Mouse (Mus musculus) lung, embryonic 14.5 days (tissue): ENCODE results near the gene Efr3b. TPM values are rescaled to one million over a fixed set of nuclear protein-coding genes. Genes with fewer than 3 reads are reported as not detected.
A peak's percentile ranks its signal among the peaks of the same experiment; 100 is the strongest.

Experiments
- ATAC-seq: fragments of 200-750 bp; cut with Nextera tagmentation; 2 replicates; pipeline ENCODE4 v1.8.0; 2017; ENCODE audit warnings: mild to moderate bottlenecking, moderate TSS enrichment, moderate library complexity; ENCODE audit not compliant: insufficient read depth
- DNase-seq: peaks from one replicate; pipeline ENCODE4 v3.0.0-alpha.2; 2015
- H3K27ac ChIP-seq: fragments of 300-500 bp; sonication (generic); 2 replicates; pipeline ENCODE4 v1.5.1; 2014; ENCODE audit warnings: low read depth, mild to moderate bottlenecking, moderate library complexity
- H3K27me3 ChIP-seq: fragments of 300-500 bp; sonication (generic); 2 replicates; pipeline ENCODE4 v1.6.1; 2014; ENCODE audit warnings: low read length, control low read depth; ENCODE audit not compliant: insufficient read depth
- H3K36me3 ChIP-seq: fragments of 300-500 bp; sonication (generic); 2 replicates; pipeline ENCODE4 v1.6.1; 2014; ENCODE audit warnings: control low read depth; ENCODE audit not compliant: insufficient read depth
- H3K4me1 ChIP-seq: fragments of 300-500 bp; sonication (generic); 2 replicates; pipeline ENCODE4 v1.6.1; 2014; ENCODE audit warnings: antibody characterized with exemption, control low read depth; ENCODE audit not compliant: insufficient read depth
- H3K4me2 ChIP-seq: fragments of 300-500 bp; sonication (generic); 2 replicates; pipeline ENCODE4 v1.6.1; 2014; ENCODE audit warnings: mild to moderate bottlenecking
- H3K4me3 ChIP-seq: fragments of 300-500 bp; sonication (generic); 2 replicates; pipeline ENCODE4 v1.5.1; 2014; ENCODE audit warnings: low read depth, low read length
- H3K9ac ChIP-seq: fragments of 300-500 bp; sonication (generic); 2 replicates; pipeline ENCODE4 v1.6.1; 2014
- H3K9me3 ChIP-seq: fragments of 300-500 bp; sonication (generic); 2 replicates; pipeline ENCODE4 v1.6.1; 2016; ENCODE audit warnings: low read depth, low read length, control low read depth
- CTCF ChIP-seq: IDR thresholded peaks from 2 replicates; pipeline ENCODE4 v1.5.1; 2016; ENCODE audit warnings: antibody characterized with exemption, low read depth
- WGBS: fragments of 180-500 bp; shearing (Covaris S2); extraction: QIAGEN DNeasy Blood & Tissue Kit; methylation state at CpG from one replicate; pipeline ENCODE4 v1.1.7; 2014; 5-methylcytosine and 5-hydroxymethylcytosine counted together
- polyA plus RNA-seq: library from polyadenylated mRNA; unstranded; fragments of >200 nt; fragmentation: Nextera tagmentation; extraction: Ambion mirVana; gene quantifications from 2 replicates; pipeline ENCODE4 v1.2.1, GENCODE M21; 2014

The Efr3b gene
- polyA plus RNA-seq, 1 experiment from 2014 or later, result 4.1 TPM

- Histone ChIP-seq H3K9me3 (no peaks in the 10 kb centered on the region), H3K36me3 (no peaks in the 10 kb centered on the region), H3K27ac (no peak overlapping the region), H3K9ac (no peak overlapping the region), H3K4me2 (no peak overlapping the region), H3K4me3 (no peak overlapping the region), H3K27me3 (no peaks in the 10 kb centered on the region), H3K4me1 (no peaks in the 10 kb centered on the region)
- ATAC-seq, result no peak
- DNase-seq, result no peak
- 65% methylated on average over 3 of the region's 3 CpGs for WGBS
- TF ChIP-seq CTCF, result peak; percentile 54
Measured at GRCm38 (mm10) chr12:3928841-3929240, 109.9 kb downstream of the Efr3b start.

- WGBS, result 4% methylated on average over 1 of the region's 1 CpGs
- Histone ChIP-seq H3K27me3 (no peaks in the 10 kb centered on the region), H3K4me3 (no peak overlapping the region), H3K9ac (no peak overlapping the region), H3K9me3 (no peaks in the 10 kb centered on the region), H3K4me2 (no peak overlapping the region), H3K36me3 (no peaks in the 10 kb centered on the region), H3K4me1 (no peaks in the 10 kb centered on the region), H3K27ac (no peak overlapping the region)
- peak; percentile 81 for TF ChIP-seq CTCF
- peak; percentile 86 for DNase-seq
- no peak for ATAC-seq
Measured at GRCm38 (mm10) chr12:3926127-3926526, 112.6 kb downstream of the Efr3b start.

GRCm38 (mm10) chr12:3919423-3919822, 119.3 kb downstream of the Efr3b start:
- H3K27ac ChIP-seq, result no peak overlapping the region
- H3K4me3 ChIP-seq, result no peak overlapping the region
- ATAC-seq (no peak), DNase-seq (no peak)
- no peak for TF ChIP-seq CTCF
- H3K4me1 ChIP-seq, result no peaks in the 10 kb centered on the region
- no peaks in the 10 kb centered on the region for H3K27me3 ChIP-seq
- no peak overlapping the region for H3K4me2 ChIP-seq
- WGBS, result 80% methylated on average over 3 of the region's 3 CpGs
- H3K36me3 ChIP-seq, result 0 out of 2 replicates have a peak, but pooled peaks cover 7% of the 10 kb centered on the region
- H3K9ac ChIP-seq, result no peak overlapping the region
- no peaks in the 10 kb centered on the region for H3K9me3 ChIP-seq

GRCm38 (mm10) chr12:3918577-3918976, 120.1 kb downstream of the Efr3b start:
- Histone ChIP-seq H3K9me3 (no peaks in the 10 kb centered on the region), H3K36me3 (0 out of 2 replicates have a peak, but pooled peaks cover 11% of the 10 kb centered on the region), H3K4me2 (no peak overlapping the region), H3K27ac (no peak overlapping the region), H3K4me3 (no peak overlapping the region), H3K4me1 (no peaks in the 10 kb centered on the region), H3K27me3 (no peaks in the 10 kb centered on the region), H3K9ac (no peak overlapping the region)
- no peak for TF ChIP-seq CTCF
- WGBS, result 37% methylated on average over 3 of the region's 3 CpGs
- DNase-seq, result no peak
- no peak for ATAC-seq

- no peak overlapping the region for H3K4me2 ChIP-seq
- H3K27ac ChIP-seq, result no peak overlapping the region
- DNase-seq (no peak), ATAC-seq (peak; percentile 48)
- 0 out of 2 replicates have a peak, but pooled peaks cover 16% of the 10 kb centered on the region for H3K36me3 ChIP-seq
- TF ChIP-seq CTCF, result no peak
- no peak overlapping the region for H3K4me3 ChIP-seq
- no peaks in the 10 kb centered on the region for H3K9me3 ChIP-seq
- H3K27me3 ChIP-seq, result no peaks in the 10 kb centered on the region
- H3K4me1 ChIP-seq, result no peaks in the 10 kb centered on the region
- WGBS, result 19% methylated on average over 14 of the region's 14 CpGs
- H3K9ac ChIP-seq, result no peak overlapping the region
Measured at GRCm38 (mm10) chr12:3917668-3918341, 120.9 kb downstream of the Efr3b start.

- WGBS, result 68% methylated on average over 3 of the region's 3 CpGs
- no peaks in the 10 kb centered on the region for H3K4me1 ChIP-seq
- DNase-seq, result no peak
- no peak overlapping the region for H3K27ac ChIP-seq
- no peak for ATAC-seq
- peaks cover 30% of the 10 kb centered on the region for H3K36me3 ChIP-seq
- H3K27me3 ChIP-seq, result no peaks in the 10 kb centered on the region
- no peak for TF ChIP-seq CTCF
- no peak overlapping the region for H3K4me3 ChIP-seq
- no peak overlapping the region for H3K9ac ChIP-seq
- no peaks in the 10 kb centered on the region for H3K9me3 ChIP-seq
- H3K4me2 ChIP-seq, result no peak overlapping the region
Measured at GRCm38 (mm10) chr12:3915852-3916251, 122.9 kb downstream of the Efr3b start.

Other genes with a start within 250 kb of the Efr3b start
- 88.0 and 95.5 TPM in 2 replicates for gene Dnmt3a, start 232.9 kb downstream of the Efr3b start, polyA plus RNA-seq
- 1.6 and 2.5 TPM in 2 replicates for gene Pomc, start 84.0 kb downstream of the Efr3b start, polyA plus RNA-seq
- 8.0 and 8.7 TPM in 2 replicates for gene Dnajc27, start 43.7 kb upstream of the Efr3b start, polyA plus RNA-seq
- 10.7 and 14.4 TPM in 2 replicates for gene Adcy3, start 94.2 kb upstream of the Efr3b start, polyA plus RNA-seq
- gene Ptrhd1, start 195.1 kb upstream of the Efr3b start, polyA plus RNA-seq, result 6.6 and 7.6 TPM in 2 replicates
- gene Cenpo, start 195.4 kb upstream of the Efr3b start, polyA plus RNA-seq, result 17.8 and 19.5 TPM in 2 replicates